In genomic region chr11:4772925-4773324, GRCm38 (mm10) we compare ENCODE assay signal across 10 mouse cellular contexts. TPM values are rescaled to one million over a fixed set of nuclear protein-coding genes. Genes with fewer than 3 reads are reported as not detected.
DNase-seq lines count a peak whose midpoint lies in the region; TF ChIP-seq lines count a peak whose summit lies in the region.
"Had no signal": no experiment of that assay in that cellular context is flagged by ENCODE, and none has a peak within 500 bp of the region (broad histone marks: within the 10 kb centered on the region; RNA-seq: fewer than 3 reads in every experiment).

No protein-coding gene starts in this region.

- H3K4me1 ChIP-seq in MEL (ENCODE audit: control insufficient read depth in 1 of 2, insufficient read depth in 2 of 2, low read length in 2 of 2) = no peaks in the 10 kb centered on the region
- H3K4me1 ChIP-seq in cerebellum, adult 2 months (ENCODE audit: control insufficient read depth, insufficient read depth, low read length) = no peaks in the 10 kb centered on the region
- H3K4me1 ChIP-seq: embryonic facial prominence, embryonic 15.5 days; limb, embryonic 13.5 days had no signal

- H3K27me3 ChIP-seq in MEL (ENCODE audit: control insufficient read depth in 1 of 2, insufficient read depth in 2 of 2, low read length in 2 of 2) = no peaks in the 10 kb centered on the region
- no peaks in the 10 kb centered on the region for H3K27me3 ChIP-seq in cerebellum, adult 2 months (ENCODE audit: control insufficient read depth, insufficient read depth, low read length)
- H3K27me3 ChIP-seq: embryonic facial prominence, embryonic 15.5 days; limb, embryonic 13.5 days had no signal

- H3K4me3 ChIP-seq in MEL (ENCODE audit: control insufficient read depth in 1 of 2, insufficient read depth in 1 of 2, low read depth in 2 of 2, low read length in 2 of 2) = no peak overlapping the region
- no peak overlapping the region for H3K4me3 ChIP-seq in cerebellum, adult 2 months (replicated peaks; ENCODE audit: insufficient read depth, low read depth, low read length)
- H3K4me3 ChIP-seq in gastrocnemius, adult 2 months = no peak overlapping the region
- H3K4me3 ChIP-seq: embryonic facial prominence, embryonic 15.5 days; limb, embryonic 13.5 days had no signal

- 12% methylated on average over 3 of the region's 3 CpGs for WGBS in cerebellum, adult 2 months

- peak; percentile 61 for TF ChIP-seq RAD21 in MEL (IDR thresholded peaks at IDR 0.05; ENCODE audit: low read depth, low read length)

- no peak overlapping the region for H3K9ac ChIP-seq in MEL (ENCODE audit: control insufficient read depth, low read depth, low read length, poor library complexity, severe bottlenecking)
- H3K9ac ChIP-seq: embryonic facial prominence, embryonic 15.5 days; limb, embryonic 13.5 days had no signal

- H3K79me2 ChIP-seq in MEL (ENCODE audit: control insufficient read depth, insufficient read depth, low read length, poor library complexity) = no peaks in the 10 kb centered on the region

- no peaks in the 10 kb centered on the region for H3K9me3 ChIP-seq in MEL (replicated peaks; ENCODE audit: insufficient read depth, low read length)
- H3K9me3 ChIP-seq: embryonic facial prominence, embryonic 15.5 days; limb, embryonic 13.5 days had no signal

- intact Hi-C loops in heart, postnatal 14 days (cut with DNase I) = loop anchor here (5.0 kb wide), 1 partner anchor 336 kb away; no protein-coding TSS in a partner anchor
- intact Hi-C loops in gastrocnemius, adult 2 months (cut with DNase I) = loop anchor here (5.0 kb wide), 2 partner anchors 66 to 336 kb away; no protein-coding TSS in a partner anchor

- TF ChIP-seq CTCF in MEL (IDR thresholded peaks at IDR 0.05 in 2 of 3, conservative IDR thresholded peaks at IDR 0.05 in 1 of 3; ENCODE audit: control insufficient read depth in 1 of 3, insufficient read depth in 1 of 3, low read depth in 2 of 3, low read length in 3 of 3, poor library complexity in 1 of 3, severe bottlenecking in 1 of 3) = peak; percentile 81 to 91 (median 82)
- TF ChIP-seq CTCF in cerebellum, adult 2 months (IDR thresholded peaks at IDR 0.05; ENCODE audit: borderline replicate concordance, insufficient read depth, low read depth, low read length) = peak; percentile 60; the same call in 1 of the 2 replicates
- TF ChIP-seq CTCF in gastrocnemius, adult 2 months (IDR thresholded peaks at IDR 0.05) = peak; percentile 67

- no peak overlapping the region for H3K27ac ChIP-seq in MEL (ENCODE audit: control insufficient read depth, low read depth, low read length)
- H3K27ac ChIP-seq in cerebellum, adult 2 months (ENCODE audit: insufficient read depth, low read length) = no peak overlapping the region
- no peak overlapping the region for H3K27ac ChIP-seq in gastrocnemius, adult 2 months
- H3K27ac ChIP-seq: embryonic facial prominence, embryonic 15.5 days; limb, embryonic 13.5 days had no signal

- H3K36me3 ChIP-seq in MEL (ENCODE audit: control insufficient read depth in 1 of 2, insufficient read depth in 2 of 2, low read length in 2 of 2) = peaks cover 0 to 2% of the 10 kb centered on the region in 2 experiments; a peak in 2 of 4 replicates

- no peak for TF ChIP-seq EP300 in MEL (IDR thresholded peaks at IDR 0.05; ENCODE audit: low read depth in 1 of 2, low read length in 2 of 2)

- peak; percentile 57 to 66 for DNase-seq in heart, postnatal 14 days
- no peak for DNase-seq in heart, adult 8-10 months (ENCODE audit: low spot score)
- DNase-seq in MEL (ENCODE audit: low read depth, low spot score) = peak; percentile 72
- DNase-seq in cerebellum, adult 2 months = peak; percentile 61 to 73
- peak; percentile 65 for DNase-seq in gastrocnemius, adult 2 months
- DNase-seq in left cerebral cortex, adult 11 months (ENCODE audit: low spot score) = peak; percentile 31
- peak; percentile 15 to 47 for DNase-seq in natural killer cell, adult 2 months (ENCODE audit: low spot score in 2 of 2)
- DNase-seq in thymus, postnatal 14 days = peak; percentile 71

- TF ChIP-seq POLR2A in MEL (IDR thresholded peaks at IDR 0.05; ENCODE audit: control insufficient read depth in 1 of 2, insufficient read depth in 1 of 2, low read depth in 1 of 2, low read length in 2 of 2, poor library complexity in 1 of 2) = no peak
- no peak for TF ChIP-seq POLR2A in cerebellum, adult 2 months (IDR thresholded peaks at IDR 0.05; ENCODE audit: borderline replicate concordance, insufficient read depth, low read length)

TF ChIP-seq in MEL, 35 proteins besides CTCF, POLR2A, EP300 and RAD21:
- TF ChIP-seq TAL1 (IDR thresholded peaks at IDR 0.05; ENCODE audit: low read length) (no peak), ZKSCAN1 (IDR thresholded peaks at IDR 0.05; ENCODE audit: low read depth, low read length) (no peak), GABPA (IDR thresholded peaks at IDR 0.05; ENCODE audit: low read depth, low read length) (no peak), SMC3 (IDR thresholded peaks at IDR 0.05; ENCODE audit: low read depth, low read length) (peak; percentile 72), UBTF (IDR thresholded peaks at IDR 0.05; ENCODE audit: borderline replicate concordance, insufficient read depth, low read depth, low read length) (no peak), ZC3H11A (IDR thresholded peaks at IDR 0.05; ENCODE audit: low read depth, low read length) (peak; percentile 39; the same call in 1 of the 2 replicates)

RNA-seq across cellular contexts. Expression of gene Cabp7, which starts 26.3 kb away (rescaled TPM):
- total RNA-seq in heart, postnatal 14 days (2021) = not detected
- not detected for total RNA-seq in heart, adult 8-10 months (2022)
- 0.23 TPM in 2 replicates for total RNA-seq in MEL (2012; rRNA removed)
- not detected for polyA plus RNA-seq in MEL (2012; ENCODE audit: insufficient read depth in 1 of 2, insufficient read length in 2 of 2, low read depth in 1 of 2, low replicate concordance in 2 of 2, missing spikeins in 1 of 2)
- 114 and 129 TPM in 2 replicates for polyA plus RNA-seq in cerebellum, adult 2 months (2012; rRNA removed)
- total RNA-seq in gastrocnemius, adult 2 months (2021) = under 1 TPM; 0.17 to 0.18 TPM
